Mouse (Mus musculus) kidney, embryonic 15.5 days (tissue): ENCODE results near the gene Flnc. TPM values are rescaled to one million over a fixed set of nuclear protein-coding genes. Genes with fewer than 3 reads are reported as not detected.
"Not testable (repeated sequence)": the region's sequence is repeated elsewhere in the genome, so short reads cannot be mapped to it uniquely, and the experiment has no call there.

Experiments
- ATAC-seq: fragments of 200-750 bp; cut with Nextera tagmentation; replicated peaks from 2 replicates; pipeline ENCODE4 v1.8.0; 2017; ENCODE audit warnings: moderate TSS enrichment; ENCODE audit not compliant: low FRiP score
- H3K27ac ChIP-seq: fragments of 300-500 bp; sonication (generic); 2 replicates; pipeline ENCODE4 v1.5.1; 2015; ENCODE audit warnings: mild to moderate bottlenecking, inconsistent platforms
- H3K27me3 ChIP-seq: fragments of 300-500 bp; sonication (generic); 2 replicates; pipeline ENCODE4 v1.6.1; 2015; ENCODE audit warnings: inconsistent platforms
- H3K36me3 ChIP-seq: fragments of 300-500 bp; sonication (generic); 2 replicates; pipeline ENCODE4 v1.6.1; 2015; ENCODE audit warnings: inconsistent platforms
- H3K4me1 ChIP-seq: fragments of 300-500 bp; sonication (generic); 2 replicates; pipeline ENCODE4 v1.6.1; 2015; ENCODE audit warnings: inconsistent platforms
- H3K4me2 ChIP-seq: fragments of 300-500 bp; sonication (generic); 2 replicates; pipeline ENCODE4 v1.6.1; 2015; ENCODE audit warnings: moderate library complexity, mild to moderate bottlenecking, inconsistent platforms
- H3K4me3 ChIP-seq: fragments of 300-500 bp; sonication (generic); replicated peaks from 2 replicates; pipeline ENCODE4 v1.5.1; 2015; ENCODE audit warnings: mild to moderate bottlenecking, inconsistent platforms
- H3K9ac ChIP-seq: fragments of 300-500 bp; sonication (generic); 2 replicates; pipeline ENCODE4 v1.6.1; 2015; ENCODE audit warnings: mild to moderate bottlenecking, inconsistent platforms
- H3K9me3 ChIP-seq: fragments of 300-500 bp; sonication (generic); replicated peaks from 2 replicates; pipeline ENCODE4 v1.6.1; 2016; ENCODE audit warnings: inconsistent platforms
- WGBS: fragments of 180-500 bp; shearing (Covaris S2); methylation state at CpG from one replicate; pipeline ENCODE4 v1.1.7; 2015; ENCODE audit warnings: mixed read lengths; 5-methylcytosine and 5-hydroxymethylcytosine counted together
- polyA plus RNA-seq: library from polyadenylated mRNA; unstranded; fragments of >200 nt; fragmentation: Nextera tagmentation; extraction: Ambion mirVana; gene quantifications from 2 replicates; pipeline ENCODE4 v1.2.1, GENCODE M21; 2015

Gene Flnc
- polyA plus RNA-seq: 7.7 and 9.3 TPM in 2 replicates

- Histone ChIP-seq H3K4me1 (peaks cover 51% of the 10 kb centered on the region), H3K4me3 (peak within 1 kb of the TSS; percentile 59), H3K4me2 (peak within 1 kb of the TSS; percentile 88), H3K9me3 (no peaks in the 10 kb centered on the region), H3K27ac (peak within 1 kb of the TSS; percentile 87), H3K27me3 (peaks cover 35% of the 10 kb centered on the region), H3K9ac (peak within 1 kb of the TSS; percentile 59), H3K36me3 (no peaks in the 10 kb centered on the region)
- no peak for ATAC-seq
- 2% methylated on average over 69 of the region's 77 CpGs for WGBS
These were observed at the start of gene Flnc for GRCm38 (mm10) chr6:29433038-29433803. Gene Flnc (plus strand): TSS chr6:29433256.

- H3K27ac ChIP-seq: peak within 1 kb of the TSS; percentile 79
- H3K27me3 ChIP-seq: peaks cover 7% of the 10 kb centered on the region; the same call in 1 of the 2 replicates
- peak within 1 kb of the TSS; percentile 51 for H3K4me3 ChIP-seq
- peak within 1 kb of the TSS; percentile 31; the same call in 1 of the 2 replicates for H3K9ac ChIP-seq
- no peaks in the 10 kb centered on the region for H3K9me3 ChIP-seq
- ATAC-seq: peak; percentile 69
- peak within 1 kb of the TSS; percentile 61 for H3K4me2 ChIP-seq
- WGBS: 2% methylated on average over 12 of the region's 12 CpGs
- no peaks in the 10 kb centered on the region for H3K36me3 ChIP-seq
- peaks cover 15% of the 10 kb centered on the region for H3K4me1 ChIP-seq
These were observed 45.0 kb upstream of the Flnc start, which contains the start of gene Opn1sw for GRCm38 (mm10) chr6:29388052-29388518. Gene Opn1sw (minus strand): TSS chr6:29388468.

GRCm38 (mm10) chr6:29388606-29389080, 44.4 kb upstream of the Flnc start:
- H3K27me3 ChIP-seq: peaks cover 11% of the 10 kb centered on the region
- WGBS: 3% methylated on average over 11 of the region's 11 CpGs
- H3K4me2 ChIP-seq: peak overlapping the region; percentile 61
- peak overlapping the region; percentile 79 for H3K27ac ChIP-seq
- no peaks in the 10 kb centered on the region for H3K36me3 ChIP-seq
- peaks cover 15% of the 10 kb centered on the region for H3K4me1 ChIP-seq
- no peaks in the 10 kb centered on the region for H3K9me3 ChIP-seq
- H3K9ac ChIP-seq: 0 out of 2 replicates have a peak overlapping the region, but pooled peaks have one; percentile 31
- H3K4me3 ChIP-seq: peak overlapping the region; percentile 51
- peak; percentile 92 for ATAC-seq

GRCm38 (mm10) chr6:29389425-29389824, 43.6 kb upstream of the Flnc start:
- 52% methylated on average over 9 of the region's 9 CpGs for WGBS
- Histone ChIP-seq H3K9me3 (no peaks in the 10 kb centered on the region), H3K4me2 (peak overlapping the region; percentile 61; the same call in 1 of the 2 replicates), H3K4me3 (no peak overlapping the region), H3K9ac (no peak overlapping the region), H3K27ac (no peak overlapping the region), H3K36me3 (no peaks in the 10 kb centered on the region), H3K4me1 (peaks cover 15% of the 10 kb centered on the region), H3K27me3 (peaks cover 19% of the 10 kb centered on the region)
- no peak for ATAC-seq

- not testable (repeated sequence) for H3K4me3 ChIP-seq, H3K9me3 ChIP-seq, ATAC-seq, H3K9ac ChIP-seq, H3K4me2 ChIP-seq, H3K27ac ChIP-seq, H3K36me3 ChIP-seq
- H3K4me1 ChIP-seq: peaks cover 18% of the 10 kb centered on the region
- 95% methylated on average over 1 of the region's 1 CpGs for WGBS
- peaks cover 30% of the 10 kb centered on the region for H3K27me3 ChIP-seq
These were observed 42.6 kb upstream of the Flnc start for GRCm38 (mm10) chr6:29390500-29390899.

DNA sequence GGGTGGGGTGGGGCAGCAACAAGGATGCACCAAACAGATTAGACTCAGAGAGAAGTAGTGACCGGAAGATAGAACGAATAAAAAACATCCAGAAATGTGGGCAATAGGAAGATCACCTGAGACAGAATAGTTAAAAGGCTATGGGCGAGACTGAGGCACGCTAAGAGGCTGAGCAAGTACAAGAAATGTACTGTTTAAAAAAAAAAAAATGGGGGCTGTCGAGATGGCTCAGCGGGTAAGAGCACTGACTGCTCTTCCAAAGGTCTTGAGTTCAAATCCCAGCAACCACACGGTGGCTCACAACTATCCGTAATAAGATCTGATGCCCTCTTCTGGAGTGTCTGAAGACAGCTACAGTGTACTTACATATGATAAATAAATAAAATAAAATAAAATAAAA, 41.8 kb upstream of the Flnc start:
- not testable (repeated sequence) for H3K4me3 ChIP-seq, H3K9ac ChIP-seq, H3K27ac ChIP-seq, ATAC-seq, H3K4me2 ChIP-seq, H3K36me3 ChIP-seq, H3K9me3 ChIP-seq
- H3K27me3 ChIP-seq: peaks cover 35% of the 10 kb centered on the region
- 69% methylated on average over 8 of the region's 8 CpGs for WGBS
- H3K4me1 ChIP-seq: peaks cover 25% of the 10 kb centered on the region

DNA sequence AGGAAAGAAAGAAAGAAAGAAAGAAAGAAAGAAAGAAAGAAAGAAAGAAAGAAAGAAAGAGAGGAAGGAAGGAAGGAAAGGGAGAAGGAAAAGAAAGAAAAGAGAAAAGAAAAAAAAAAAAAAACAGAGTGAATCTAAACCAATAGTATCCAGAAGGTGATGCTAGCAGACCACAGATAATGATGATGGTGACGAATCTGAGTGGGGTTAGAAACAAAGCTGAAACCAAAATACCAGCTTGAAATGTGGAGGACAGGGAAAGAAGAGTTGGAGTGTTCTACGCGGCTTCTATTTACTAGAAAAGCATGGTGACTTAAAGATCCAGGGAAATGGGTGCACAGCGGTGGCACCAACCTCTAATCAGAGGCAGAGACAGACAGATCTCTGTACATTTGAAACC, 41.3 kb upstream of the Flnc start:
- ATAC-seq: no peak
- H3K4me1 ChIP-seq: peaks cover 26% of the 10 kb centered on the region
- H3K27ac ChIP-seq: no peak overlapping the region
- H3K27me3 ChIP-seq: peaks cover 35% of the 10 kb centered on the region
- no peaks in the 10 kb centered on the region for H3K9me3 ChIP-seq
- H3K4me2 ChIP-seq: no peak overlapping the region
- H3K4me3 ChIP-seq: no peak overlapping the region
- WGBS: 73% methylated on average over 4 of the region's 4 CpGs
- H3K9ac ChIP-seq: no peak overlapping the region
- H3K36me3 ChIP-seq: no peaks in the 10 kb centered on the region

GRCm38 (mm10) chr6:29394286-29394685, 38.8 kb upstream of the Flnc start:
- H3K27ac ChIP-seq: no peak overlapping the region
- 0 out of 2 replicates have a peak, but pooled peaks cover 3% of the 10 kb centered on the region for H3K36me3 ChIP-seq
- no peak overlapping the region for H3K4me3 ChIP-seq
- H3K4me2 ChIP-seq: no peak overlapping the region
- no peaks in the 10 kb centered on the region for H3K9me3 ChIP-seq
- H3K9ac ChIP-seq: no peak overlapping the region
- ATAC-seq: no peak
- peaks cover 35% of the 10 kb centered on the region for H3K27me3 ChIP-seq
- 61% methylated on average over 1 of the region's 1 CpGs for WGBS
- H3K4me1 ChIP-seq: peaks cover 21% of the 10 kb centered on the region

DNA sequence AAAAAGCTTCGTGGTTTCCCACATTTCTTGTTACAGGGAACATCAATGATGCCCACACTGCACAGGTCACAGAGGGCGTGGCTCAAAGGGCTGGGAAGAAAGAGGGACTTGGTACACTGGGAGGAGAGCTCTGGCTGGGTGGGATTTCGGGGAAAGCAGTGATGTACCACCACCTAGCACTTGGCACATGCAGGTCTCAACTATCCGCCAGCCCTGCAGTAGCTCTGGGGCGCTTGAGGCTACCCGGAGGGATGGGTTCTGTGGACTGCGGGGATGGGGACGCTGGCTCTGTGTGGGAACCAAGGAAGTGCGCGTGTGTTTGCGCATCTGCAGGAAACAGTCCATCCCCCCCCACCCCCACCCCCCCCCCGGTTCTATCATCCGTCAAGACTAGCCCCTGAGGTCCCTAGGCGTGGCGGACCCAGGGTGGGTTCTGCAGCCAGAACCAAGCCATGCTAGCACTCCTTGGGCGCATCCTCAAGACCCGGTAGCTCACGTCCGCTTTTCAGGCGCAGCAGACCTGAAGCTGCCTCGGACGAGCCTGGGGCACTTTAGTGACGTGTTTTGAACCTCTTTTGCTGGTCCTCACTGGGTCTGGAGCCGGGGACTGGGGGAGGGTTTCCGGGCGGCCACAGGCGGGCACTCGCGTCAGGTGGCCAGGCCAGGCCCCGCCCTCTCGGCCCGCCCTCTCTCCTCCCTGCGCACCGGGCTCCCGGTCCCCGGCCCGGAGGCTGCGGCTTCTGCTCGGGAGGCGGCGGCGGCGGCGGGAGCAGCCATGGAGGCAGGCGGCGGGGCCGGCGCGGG, 36.9 kb upstream of the Flnc start, which contains the start of gene Ccdc136:
Gene Ccdc136 (plus strand): TSS at position 400 of the 804 bp plus-strand sequence.
- Histone ChIP-seq H3K27me3 (peaks cover 31% of the 10 kb centered on the region), H3K27ac (peak within 1 kb of the TSS; percentile 75), H3K36me3 (peaks cover 10% of the 10 kb centered on the region; the same call in 1 of the 2 replicates), H3K9me3 (no peaks in the 10 kb centered on the region), H3K4me1 (peaks cover 21% of the 10 kb centered on the region), H3K4me3 (peak within 1 kb of the TSS; percentile 82), H3K4me2 (peak within 1 kb of the TSS; percentile 93), H3K9ac (peak within 1 kb of the TSS; percentile 66)
- WGBS: under 1% methylated on average over 45 of the region's 49 CpGs
- peak; percentile 94 for ATAC-seq

DNA sequence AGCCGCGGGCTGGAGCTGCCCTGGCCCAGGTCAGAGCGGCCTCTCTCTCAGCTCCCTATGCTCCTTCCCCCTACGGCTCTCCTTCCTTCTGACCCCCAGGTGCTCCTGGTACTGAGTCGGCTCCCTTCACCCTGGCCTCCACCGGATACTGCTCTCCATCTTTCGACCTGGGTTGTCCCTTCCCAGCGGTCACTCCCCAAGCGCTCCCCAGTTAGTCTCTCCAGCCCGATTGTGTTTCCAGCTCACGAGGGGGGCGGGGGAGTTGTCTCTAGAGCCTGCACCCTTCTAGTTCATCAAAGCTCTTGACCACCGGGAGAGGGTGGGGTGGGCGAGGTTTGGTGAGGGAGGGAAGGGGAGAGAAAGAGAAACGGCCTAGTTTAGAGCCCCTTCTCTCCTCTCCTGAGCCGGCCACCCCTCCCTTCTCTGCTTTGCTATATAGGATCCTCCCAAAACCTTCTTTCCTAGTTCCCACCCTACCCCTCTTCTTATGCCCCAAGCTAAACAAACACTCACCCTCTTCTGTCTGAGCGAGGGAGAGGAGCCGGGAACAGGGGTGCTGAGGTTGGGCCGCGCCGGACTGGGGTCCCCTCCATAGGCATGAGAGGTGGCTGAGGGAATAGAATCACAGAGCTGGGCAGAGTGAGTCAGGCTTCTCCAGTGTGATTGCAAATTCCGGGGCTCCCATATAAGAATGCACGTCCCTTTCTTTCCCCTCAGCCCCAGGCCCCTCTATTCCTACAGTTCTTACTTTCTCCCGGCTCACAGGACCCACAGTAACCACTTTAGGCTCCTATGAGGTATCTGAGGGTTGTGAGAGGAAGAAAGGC, 36.1 kb upstream of the Flnc start:
- peaks cover 30% of the 10 kb centered on the region for H3K27me3 ChIP-seq
- WGBS: 1% methylated on average over 24 of the region's 24 CpGs
- H3K4me1 ChIP-seq: peaks cover 21% of the 10 kb centered on the region
- H3K4me3 ChIP-seq: peak overlapping the region; percentile 82
- ATAC-seq: peak; percentile 82
- H3K36me3 ChIP-seq: peaks cover 10% of the 10 kb centered on the region; the same call in 1 of the 2 replicates
- H3K9ac ChIP-seq: peak overlapping the region; percentile 66
- no peaks in the 10 kb centered on the region for H3K9me3 ChIP-seq
- peak overlapping the region; percentile 75 for H3K27ac ChIP-seq
- H3K4me2 ChIP-seq: peak overlapping the region; percentile 93

DNA sequence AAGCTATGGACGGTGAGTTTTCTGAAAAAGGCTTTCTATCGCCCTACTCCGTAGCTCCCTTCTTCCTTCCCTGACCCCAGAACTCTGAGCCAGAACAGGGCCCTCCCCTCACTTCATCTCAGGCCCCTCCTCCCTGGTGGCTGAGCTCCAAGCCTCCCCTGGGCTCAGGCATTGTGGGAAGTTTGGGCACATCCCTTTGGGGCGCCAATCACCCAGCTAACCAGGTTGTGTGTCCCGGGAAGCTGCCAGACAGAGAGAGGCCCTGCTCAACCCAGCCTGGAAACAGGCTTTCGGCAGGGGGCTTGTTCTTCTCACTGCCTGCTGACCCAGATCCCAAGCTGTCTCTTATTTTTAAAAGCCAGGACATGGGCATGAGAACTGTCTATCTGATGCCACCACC, 35.5 kb upstream of the Flnc start:
- WGBS: 6% methylated on average over 6 of the region's 6 CpGs
- H3K36me3 ChIP-seq: peaks cover 10% of the 10 kb centered on the region; the same call in 1 of the 2 replicates
- H3K4me2 ChIP-seq: peak overlapping the region; percentile 93
- 0 out of 2 replicates have a peak, but pooled peaks have one; percentile 26 for ATAC-seq
- peaks cover 24% of the 10 kb centered on the region for H3K4me1 ChIP-seq
- H3K27ac ChIP-seq: peak overlapping the region; percentile 75
- peak overlapping the region; percentile 66 for H3K9ac ChIP-seq
- H3K4me3 ChIP-seq: peak overlapping the region; percentile 82
- H3K27me3 ChIP-seq: peaks cover 30% of the 10 kb centered on the region
- H3K9me3 ChIP-seq: no peaks in the 10 kb centered on the region
